Mouse (Mus musculus): Measurements from ENCODE around the gene Tnrc6c.

DNA sequence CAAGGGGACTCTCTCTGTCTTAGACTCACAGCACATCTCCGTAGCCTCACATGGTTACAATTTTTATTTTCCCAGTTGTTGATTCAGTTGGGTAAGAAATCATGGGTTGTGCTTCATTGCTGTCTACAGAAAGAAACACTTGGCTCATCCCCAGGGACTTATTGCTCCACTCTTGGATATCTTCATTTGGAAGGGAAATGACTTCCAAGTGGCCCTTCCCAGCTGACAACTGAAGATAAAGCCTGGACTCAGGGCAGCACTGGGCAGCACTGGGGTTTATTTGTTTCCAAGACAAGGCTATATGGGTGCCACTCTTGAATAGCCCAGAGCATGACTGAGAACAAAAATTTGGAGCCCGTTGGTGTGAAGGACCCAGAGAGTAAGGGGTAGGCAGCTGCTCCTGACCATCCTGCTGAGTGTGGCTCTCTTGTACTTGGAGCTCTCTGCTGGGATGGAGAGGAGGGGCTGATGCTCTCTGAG, 56.8 kb downstream of the Tnrc6c start:
- TF ChIP-seq POLR2A (IDR thresholded peaks at IDR 0.05; ENCODE audit: low read depth, low read length) (no peak), CTCF (conservative IDR thresholded peaks at IDR 0.05; ENCODE audit: insufficient read depth, insufficient read length, low read depth, low read length) (no peak)

Data from kidney, adult 2 months (tissue).